Mouse (Mus musculus): ENCODE results near the gene Rbm48.

Gene Rbm48

DNA sequence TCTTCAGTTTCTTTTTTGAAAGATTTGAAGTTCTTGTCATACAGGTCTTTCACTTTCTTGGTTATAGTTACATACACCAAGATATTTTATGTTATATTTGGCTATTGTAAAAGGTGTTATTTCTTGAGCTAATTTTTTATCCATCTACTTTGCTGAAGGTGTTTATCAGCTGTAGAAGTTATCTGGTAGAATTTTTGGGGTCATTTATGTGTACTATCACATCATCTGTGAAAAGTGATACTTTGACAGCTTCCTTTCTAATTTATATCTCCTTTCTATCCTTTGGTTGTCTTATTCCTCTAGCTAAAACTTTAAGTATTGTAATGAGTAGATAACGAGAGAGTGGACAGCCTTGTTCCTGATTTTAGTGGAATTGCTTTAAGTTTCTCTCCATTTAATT lies 44.9 kb downstream of the Rbm48 start:
- no peak for DNase-seq (ENCODE audit: low spot score in 2 of 2)

DNA sequence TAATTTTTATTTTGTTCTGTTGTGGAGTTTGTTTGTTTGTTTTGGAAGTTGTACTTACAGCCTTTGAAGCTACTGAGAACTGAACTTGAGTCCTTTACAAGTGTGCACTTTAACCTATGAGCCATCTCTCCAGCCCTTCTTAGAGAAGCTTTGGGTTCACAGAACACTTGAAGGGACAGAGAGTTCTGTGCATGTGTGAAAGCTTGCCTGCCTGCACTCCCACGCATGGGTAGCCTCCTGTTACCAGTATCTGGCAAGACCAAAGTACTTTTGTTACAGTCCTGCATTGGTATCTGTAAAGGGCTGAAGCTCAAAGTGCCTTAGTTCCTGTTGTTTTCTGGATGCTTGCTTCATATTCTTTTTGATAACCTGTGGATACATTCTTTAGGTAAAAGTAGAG lies 50.2 kb downstream of the Rbm48 start:
- no peak for DNase-seq (ENCODE audit: low spot score in 2 of 2)

DNA sequence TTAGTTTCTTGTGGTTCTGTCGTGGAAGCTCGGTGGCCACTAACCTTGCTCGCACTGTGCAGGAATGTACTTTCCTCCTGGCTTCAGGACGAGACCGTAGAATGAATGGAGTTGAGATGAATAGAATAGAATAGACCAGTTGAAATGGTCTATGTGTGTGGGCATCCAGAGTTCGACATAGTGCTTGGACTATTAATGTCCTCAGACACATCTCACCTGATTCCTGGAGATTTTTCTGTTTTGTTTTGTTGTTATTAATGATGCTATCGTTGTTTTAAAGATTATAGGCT lies 52.0 kb downstream of the Rbm48 start:
- DNase-seq (ENCODE audit: low spot score in 2 of 2): no peak

DNA sequence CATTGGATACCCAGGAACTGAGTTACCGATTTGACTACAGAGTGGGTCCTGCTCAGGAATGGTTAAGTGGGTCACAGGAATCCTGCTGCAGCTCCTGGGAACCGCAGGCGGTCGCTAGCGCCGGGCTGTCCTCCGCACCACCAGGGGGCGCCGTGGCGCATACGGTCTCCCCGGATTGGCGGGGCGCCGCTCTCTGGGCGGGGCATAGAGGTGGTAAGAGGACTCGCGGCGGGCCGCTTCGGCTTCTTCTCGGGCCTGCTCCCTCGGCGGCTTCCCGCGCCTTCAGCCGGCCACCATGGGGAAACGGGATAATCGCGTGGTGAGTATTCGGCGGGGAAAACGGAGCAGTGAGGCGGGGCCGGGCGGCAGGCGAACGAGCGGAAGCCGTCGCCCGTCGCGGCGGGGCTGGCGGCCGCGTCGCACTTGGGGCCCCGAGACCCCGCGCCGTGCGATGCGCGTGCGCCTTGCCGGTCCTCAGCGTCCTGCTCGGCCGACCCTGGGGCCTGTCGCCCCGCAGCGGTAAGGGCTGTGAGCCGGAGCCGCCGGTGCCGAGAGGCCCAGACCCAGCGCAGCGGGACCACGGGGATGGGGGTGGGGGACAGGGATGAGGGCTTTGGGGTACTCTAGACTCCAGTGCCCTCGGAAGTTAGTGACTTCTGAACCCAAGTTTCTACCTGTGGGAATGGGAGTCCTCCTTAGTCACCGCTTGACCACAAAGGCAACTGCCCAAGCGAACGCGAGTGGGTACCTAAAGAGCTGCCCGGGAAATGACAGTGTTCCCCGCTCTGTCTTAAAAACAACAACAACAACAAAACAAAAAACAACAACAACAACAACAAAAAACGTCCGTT lies 52.5 kb downstream of the Rbm48 start, which contains the start of gene Fam133b:
Fam133b (plus strand) TSS at position 205 of the 851 bp plus-strand sequence.
- DNase-seq (ENCODE audit: low spot score in 2 of 2): peak; percentile 77 to 96

DNA sequence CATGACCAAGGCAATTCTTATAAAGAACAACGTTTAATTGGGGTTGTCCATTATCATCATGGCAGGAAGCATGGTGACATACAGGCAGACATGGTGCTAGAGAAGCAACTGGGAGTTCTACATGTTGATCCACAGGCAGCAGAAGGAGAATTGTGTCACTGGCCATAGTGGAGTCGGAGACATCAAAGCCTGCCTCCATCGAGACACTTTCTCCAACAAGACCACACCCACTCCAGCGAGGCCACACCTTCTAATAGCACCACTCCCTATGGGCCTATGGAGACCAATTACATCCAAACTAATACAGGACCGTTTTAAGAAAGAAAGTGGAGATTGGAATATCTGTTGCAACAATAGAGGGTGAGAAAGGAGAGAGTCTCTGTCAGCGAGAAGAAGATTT lies 54.5 kb downstream of the Rbm48 start:
- no peak for DNase-seq (ENCODE audit: low spot score in 2 of 2)

DNA sequence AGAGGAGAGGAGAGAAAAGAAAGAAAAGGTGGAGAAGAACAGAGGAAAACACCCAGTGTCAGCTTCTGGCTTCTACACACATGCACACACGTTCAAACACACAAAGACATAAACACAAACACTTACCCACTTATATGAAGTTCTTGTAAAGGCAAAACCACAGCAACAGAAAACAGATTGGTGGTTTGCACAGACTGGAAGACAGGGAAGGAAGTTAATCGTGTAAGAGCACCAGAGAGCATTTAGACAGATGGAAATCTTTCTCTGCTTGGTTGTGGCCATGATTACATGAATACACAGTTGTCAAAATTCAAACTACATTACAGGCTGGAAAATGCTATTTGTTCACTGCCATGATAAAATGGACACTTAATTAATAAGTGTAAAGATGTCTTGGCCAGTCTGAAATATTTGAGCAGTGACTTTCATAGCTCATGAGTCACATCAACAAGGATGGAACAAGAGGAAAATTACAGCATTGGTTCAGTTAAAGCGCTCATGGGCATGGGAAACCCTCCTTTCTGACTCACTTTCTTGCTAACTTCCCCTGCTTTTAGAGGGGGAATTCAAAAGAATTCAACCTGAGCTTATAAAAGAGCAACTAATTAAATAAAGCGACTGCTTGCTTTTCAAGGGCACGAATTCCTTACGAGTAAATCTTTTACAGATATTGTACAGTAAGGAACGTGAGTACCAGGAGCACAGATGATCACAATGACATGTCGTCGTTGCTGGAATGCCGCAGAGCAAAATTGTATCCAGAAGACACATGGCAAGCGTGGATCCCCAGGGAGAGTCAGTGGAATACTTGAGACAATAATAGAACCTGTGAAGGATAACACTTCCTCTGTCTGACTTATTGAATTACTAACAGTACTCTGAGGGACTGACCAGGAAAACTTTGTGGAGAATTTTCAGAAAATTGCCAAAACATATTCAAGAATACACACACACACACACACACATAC lies 57.6 kb downstream of the Rbm48 start:
- no peak for DNase-seq (ENCODE audit: low spot score in 2 of 2)

DNA sequence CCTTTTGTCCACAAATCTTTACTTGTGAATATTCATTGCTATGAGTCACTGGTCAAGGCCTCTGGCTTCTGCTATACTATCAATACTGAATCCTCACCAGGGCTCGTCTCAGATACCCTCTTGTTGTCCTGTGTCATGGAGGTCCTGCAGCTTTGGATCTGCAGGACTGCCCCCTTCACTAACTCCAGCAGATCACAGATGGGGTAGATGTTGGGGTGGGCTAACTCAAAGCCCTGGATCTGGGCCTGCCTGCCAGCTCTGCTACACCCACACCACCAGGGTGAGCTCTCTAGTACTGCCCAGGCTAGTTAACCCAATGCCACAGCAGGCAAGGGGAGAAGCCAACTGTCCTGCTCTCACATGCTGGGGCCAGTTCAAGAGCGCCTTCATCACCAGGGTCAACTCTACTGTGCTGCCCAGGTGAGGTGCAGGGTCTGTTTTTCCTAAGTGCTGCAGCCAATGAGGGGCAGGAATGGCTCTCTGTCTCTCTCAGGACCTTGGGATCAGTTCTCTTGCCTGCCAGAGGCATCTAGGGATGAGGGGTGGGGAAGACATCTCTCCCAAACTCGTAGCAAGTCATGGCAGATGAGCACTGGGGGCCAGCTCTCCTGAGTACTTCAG lies 59.7 kb downstream of the Rbm48 start:
- DNase-seq (ENCODE audit: low spot score in 2 of 2): no peak
